Mouse (Mus musculus) cerebellum, adult (tissue): ENCODE data around the gene Hes2.

Source experiments
- ATAC-seq: cut with Nextera tagmentation; 2 replicates; pipeline ENCODE4 v1.9.2; 2017; ENCODE audit warnings: mild to moderate bottlenecking, moderate library complexity, mixed read lengths; ENCODE audit not compliant: insufficient number of reproducible peaks, low FRiP score, low TSS enrichment

Gene Hes2

DNA sequence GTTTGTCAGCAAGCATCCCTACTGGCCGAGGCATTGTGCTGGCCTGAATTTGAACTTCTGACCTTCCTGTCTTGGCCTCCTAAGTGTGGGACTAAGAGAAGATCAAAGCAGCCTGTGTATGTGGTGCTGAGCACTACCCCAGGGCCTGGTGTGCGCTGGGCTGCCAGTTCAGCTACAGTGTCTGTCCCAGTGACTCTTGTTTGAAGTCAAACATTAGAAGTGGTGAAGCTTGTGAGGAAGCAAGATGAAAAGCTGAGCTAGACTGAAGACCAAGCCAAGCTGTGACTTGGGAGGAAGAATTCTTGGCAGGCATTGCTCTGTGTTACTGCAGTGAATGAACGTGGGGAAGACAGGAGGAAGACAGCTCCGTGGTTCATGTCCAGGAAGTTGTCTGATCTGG, 51.0 kb downstream of the Hes2 start:
- ATAC-seq: no peak
